Mouse (Mus musculus) neural tube, embryonic 11.5 days (tissue): ENCODE measurements around the gene Snap47. TPM values are rescaled to one million over a fixed set of nuclear protein-coding genes. Genes with fewer than 3 reads are reported as not detected.

Experiments used
- ATAC-seq: fragments of 200-750 bp; cut with Nextera tagmentation; 2 replicates; pipeline ENCODE4 v1.8.0; 2017; ENCODE audit warnings: moderate number of reproducible peaks, mild to moderate bottlenecking, moderate TSS enrichment, moderate library complexity; ENCODE audit not compliant: insufficient read depth, low FRiP score, low TSS enrichment
- DNase-seq: peaks from one replicate; pipeline ENCODE4 v3.0.0-alpha.2; 2015; ENCODE audit warnings: low spot score
- H3K27ac ChIP-seq: fragments of 300-500 bp; sonication (generic); 2 replicates; pipeline ENCODE4 v1.5.1; 2014; ENCODE audit warnings: low read depth, mild to moderate bottlenecking, low read length
- H3K27me3 ChIP-seq: fragments of 300-500 bp; sonication (generic); 2 replicates; pipeline ENCODE4 v1.6.1; 2014; ENCODE audit warnings: mild to moderate bottlenecking, low read length, mixed read lengths; ENCODE audit not compliant: control insufficient read depth, insufficient read depth
- H3K36me3 ChIP-seq: fragments of 300-500 bp; sonication (generic); 2 replicates; pipeline ENCODE4 v1.6.1; 2014; ENCODE audit warnings: mild to moderate bottlenecking, low read length, moderate library complexity, mixed read lengths; ENCODE audit not compliant: control insufficient read depth, insufficient read depth
- H3K4me1 ChIP-seq: fragments of 300-500 bp; sonication (generic); 2 replicates; pipeline ENCODE4 v1.6.1; 2014; ENCODE audit warnings: low read length, mixed read lengths; ENCODE audit not compliant: control insufficient read depth, insufficient read depth
- H3K4me2 ChIP-seq: fragments of 300-500 bp; sonication (generic); 2 replicates; pipeline ENCODE4 v1.6.1; 2014; ENCODE audit warnings: low read depth, mild to moderate bottlenecking, moderate library complexity
- H3K4me3 ChIP-seq: fragments of 300-500 bp; sonication (generic); 2 replicates; pipeline ENCODE4 v1.5.1; 2014; ENCODE audit warnings: low read depth, low read length
- H3K9ac ChIP-seq: fragments of 300-500 bp; sonication (generic); 2 replicates; pipeline ENCODE4 v1.6.1; 2014; ENCODE audit warnings: mild to moderate bottlenecking, low read length
- H3K9me3 ChIP-seq: fragments of 300-500 bp; sonication (generic); 2 replicates; pipeline ENCODE4 v1.6.1; 2016; ENCODE audit warnings: low read length; ENCODE audit not compliant: control insufficient read depth
- WGBS: fragments of 180-500 bp; shearing (Covaris S2); extraction: QIAGEN DNeasy Blood & Tissue Kit; methylation state at CpG from one replicate; pipeline ENCODE4 v1.1.7; 2014; 5-methylcytosine and 5-hydroxymethylcytosine counted together
- polyA plus RNA-seq: library from polyadenylated mRNA; unstranded; fragments of >200 nt; fragmentation: Nextera tagmentation; extraction: Ambion mirVana; gene quantifications from 2 replicates; pipeline ENCODE4 v1.2.1, GENCODE M21; 2014

The Snap47 gene
- polyA plus RNA-seq, 1 experiment from 2014 or later, result 203 TPM

- Histone ChIP-seq H3K4me1 (peaks cover 4% of the 10 kb centered on the region), H3K9ac (peak overlapping the region; percentile 93), H3K27ac (peak overlapping the region; percentile 24; the same call in 1 of the 2 replicates), H3K4me3 (peak overlapping the region; percentile 62), H3K9me3 (no peaks in the 10 kb centered on the region), H3K36me3 (no peaks in the 10 kb centered on the region), H3K4me2 (peak overlapping the region; percentile 82), H3K27me3 (no peaks in the 10 kb centered on the region)
- DNase-seq (no peak), ATAC-seq (no peak; the same call in 1 of the 2 replicates)
- 9% methylated on average over 37 of the region's 37 CpGs for WGBS
These were observed 20.7 kb upstream of the Snap47 start for GRCm38 (mm10) chr11:59471413-59472325.

- H3K4me2 ChIP-seq, result no peak overlapping the region
- peaks cover 23% of the 10 kb centered on the region for H3K36me3 ChIP-seq
- 96% methylated on average over 2 of the region's 2 CpGs for WGBS
- H3K4me1 ChIP-seq, result no peaks in the 10 kb centered on the region
- DNase-seq (no peak), ATAC-seq (no peak)
- peaks cover 14% of the 10 kb centered on the region for H3K9me3 ChIP-seq
- H3K9ac ChIP-seq, result no peak overlapping the region
- no peak overlapping the region for H3K27ac ChIP-seq
- no peak overlapping the region for H3K4me3 ChIP-seq
- no peaks in the 10 kb centered on the region for H3K27me3 ChIP-seq
These were observed 9.5 kb upstream of the Snap47 start for GRCm38 (mm10) chr11:59460459-59460858.

GRCm38 (mm10) chr11:59458973-59459372, 8.0 kb upstream of the Snap47 start:
- Histone ChIP-seq H3K4me1 (no peaks in the 10 kb centered on the region), H3K27me3 (no peaks in the 10 kb centered on the region), H3K9ac (no peak overlapping the region), H3K27ac (no peak overlapping the region), H3K4me3 (no peak overlapping the region), H3K36me3 (peaks cover 28% of the 10 kb centered on the region), H3K9me3 (peaks cover 11% of the 10 kb centered on the region), H3K4me2 (no peak overlapping the region)
- DNase-seq, result no peak
- 68% methylated on average over 5 of the region's 5 CpGs for WGBS
- ATAC-seq, result no peak

- H3K27me3 ChIP-seq, result no peaks in the 10 kb centered on the region
- DNase-seq (no peak), ATAC-seq (no peak)
- H3K27ac ChIP-seq, result no peak overlapping the region
- WGBS, result 93% methylated on average over 2 of the region's 2 CpGs
- no peak overlapping the region for H3K4me2 ChIP-seq
- H3K36me3 ChIP-seq, result peaks cover 14% of the 10 kb centered on the region
- no peaks in the 10 kb centered on the region for H3K4me1 ChIP-seq
- H3K4me3 ChIP-seq, result no peak overlapping the region
- H3K9ac ChIP-seq, result no peak overlapping the region
- H3K9me3 ChIP-seq, result no peaks in the 10 kb centered on the region
These were observed 5.9 kb upstream of the Snap47 start for GRCm38 (mm10) chr11:59456891-59457290.

- Histone ChIP-seq H3K4me1 (no peaks in the 10 kb centered on the region), H3K9me3 (no peaks in the 10 kb centered on the region), H3K9ac (no peak overlapping the region), H3K27ac (no peak overlapping the region), H3K36me3 (peaks cover 14% of the 10 kb centered on the region), H3K4me3 (no peak overlapping the region), H3K27me3 (no peaks in the 10 kb centered on the region), H3K4me2 (no peak overlapping the region)
- 97% methylated on average over 2 of the region's 2 CpGs for WGBS
- no peak for DNase-seq
- ATAC-seq, result no peak
These were observed 5.4 kb upstream of the Snap47 start for GRCm38 (mm10) chr11:59456346-59456745.

- Histone ChIP-seq H3K4me3 (peak overlapping the region; percentile 85), H3K9ac (peak overlapping the region; percentile 70), H3K4me1 (peaks cover 7% of the 10 kb centered on the region), H3K36me3 (peaks cover 7% of the 10 kb centered on the region), H3K27ac (no peak overlapping the region), H3K27me3 (no peaks in the 10 kb centered on the region), H3K9me3 (no peaks in the 10 kb centered on the region), H3K4me2 (peak overlapping the region; percentile 97)
- DNase-seq, result no peak
- under 1% methylated on average over 38 of the region's 38 CpGs for WGBS
- peak; percentile 63 for ATAC-seq
These were observed 685 bp downstream of the Snap47 start for GRCm38 (mm10) chr11:59450230-59450771.

GRCm38 (mm10) chr11:59449741-59450229, 1.2 kb downstream of the Snap47 start, which contains the start of gene Jmjd4:
TSS of gene Jmjd4 (plus strand) at chr11:59450045.
- peak within 1 kb of the TSS; percentile 85 for H3K4me3 ChIP-seq
- peak within 1 kb of the TSS; percentile 70 for H3K9ac ChIP-seq
- DNase-seq, result peak; percentile 92
- peak within 1 kb of the TSS; percentile 97 for H3K4me2 ChIP-seq
- WGBS, result under 1% methylated on average over 28 of the region's 40 CpGs
- no peaks in the 10 kb centered on the region for H3K27me3 ChIP-seq
- peaks cover 4% of the 10 kb centered on the region for H3K36me3 ChIP-seq
- no peak within 1 kb of the TSS for H3K27ac ChIP-seq
- ATAC-seq, result peak; percentile 90
- no peaks in the 10 kb centered on the region for H3K9me3 ChIP-seq
- peaks cover 7% of the 10 kb centered on the region for H3K4me1 ChIP-seq

- no peak for DNase-seq
- H3K4me2 ChIP-seq, result no peak overlapping the region
- no peaks in the 10 kb centered on the region for H3K4me1 ChIP-seq
- H3K4me3 ChIP-seq, result no peak overlapping the region
- no peaks in the 10 kb centered on the region; the same call in 1 of the 2 replicates for H3K36me3 ChIP-seq
- no peaks in the 10 kb centered on the region for H3K9me3 ChIP-seq
- no peak for ATAC-seq
- H3K27me3 ChIP-seq, result no peaks in the 10 kb centered on the region
- no peak overlapping the region for H3K9ac ChIP-seq
- H3K27ac ChIP-seq, result no peak overlapping the region
These were observed 7.9 kb downstream of the Snap47 start for GRCm38 (mm10) chr11:59443102-59443501.
